Mouse (Mus musculus): Measurements from ENCODE around the gene Selenow.

DNA sequence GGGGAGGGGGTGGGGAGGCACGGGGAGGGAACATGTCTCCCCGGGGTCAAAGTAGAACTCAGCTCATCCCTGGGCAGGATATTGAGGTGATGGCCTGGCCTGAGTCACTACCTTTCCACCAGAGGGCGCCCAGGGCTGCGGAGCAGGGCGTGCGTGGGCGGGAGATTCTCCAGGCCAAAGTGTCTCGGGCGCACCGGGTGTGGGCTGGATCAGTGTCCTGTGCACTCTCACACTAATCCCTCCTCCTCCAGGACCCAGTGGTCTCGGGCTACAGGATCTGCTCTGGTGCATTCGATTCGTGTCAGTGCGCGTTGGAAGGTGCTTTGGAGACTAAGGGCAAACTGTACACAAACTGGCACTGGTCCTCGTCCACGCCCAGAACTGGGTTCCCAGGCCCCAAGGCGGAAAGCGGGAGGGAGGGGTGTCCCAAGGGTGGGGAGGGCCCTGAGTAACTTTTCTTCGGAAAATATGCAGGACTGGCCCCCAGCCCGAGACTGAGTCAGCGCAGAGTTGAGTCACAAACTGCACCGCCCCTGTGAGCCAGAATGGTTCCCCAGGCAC, 26.3 kb upstream of the Selenow start:
- TF ChIP-seq CTCF (conservative IDR thresholded peaks at IDR 0.05; ENCODE audit: insufficient read depth, insufficient read length, low read depth, low read length), result peak; percentile 87
- TF ChIP-seq POLR2A (IDR thresholded peaks at IDR 0.05; ENCODE audit: low read depth, low read length), result no peak

Measured in kidney, adult 2 months (tissue).